Mouse (Mus musculus) MEL (cell line): ENCODE results near the gene Cbfa2t2.

Source experiments
- CTCF ChIP-seq, 3 experiments: IDR thresholded peaks in 2 of 3; conservative IDR thresholded peaks in 1 of 3; 2 replicates each; pipeline ENCODE4 v1.5.1; 2011 to 2012; ENCODE audit warnings: low read length in 3 of 3, low read depth in 2 of 3, mild to moderate bottlenecking in 2 of 3, improper control_type of control experiment in 1 of 3, inconsistent platforms in 1 of 3, mixed read lengths in 1 of 3, moderate library complexity in 1 of 3; ENCODE audit not compliant: control insufficient read depth in 1 of 3, insufficient read depth in 1 of 3, poor library complexity in 1 of 3, severe bottlenecking in 1 of 3
- EP300 ChIP-seq, 2 experiments: IDR thresholded peaks; 2 replicates each; pipeline ENCODE4 v1.6.1; 2011; ENCODE audit warnings: improper control_type of control experiment in 2 of 2, low read length in 2 of 2, low read depth in 1 of 2, mild to moderate bottlenecking in 1 of 2
- ETS1 ChIP-seq: IDR thresholded peaks from 2 replicates; pipeline ENCODE4 v1.6.1; 2012; ENCODE audit warnings: low read depth, mild to moderate bottlenecking, inconsistent platforms, low read length, improper control_type of control experiment, moderate library complexity
- GABPA ChIP-seq: IDR thresholded peaks from 2 replicates; pipeline ENCODE4 v1.6.1; 2012; ENCODE audit warnings: low read depth, mild to moderate bottlenecking, inconsistent platforms, low read length, improper control_type of control experiment, moderate library complexity
- GATA1 ChIP-seq: IDR thresholded peaks from 2 replicates; pipeline ENCODE4 v1.6.1; 2011; ENCODE audit warnings: low read depth, low read length, improper control_type of control experiment
- MXI1 ChIP-seq: IDR thresholded peaks from 2 replicates; pipeline ENCODE4 v1.6.1; 2011; ENCODE audit warnings: mild to moderate bottlenecking, low read depth, low read length, improper control_type of control experiment
- MYC ChIP-seq: IDR thresholded peaks from 2 replicates; pipeline ENCODE4 v1.6.1; 2011; ENCODE audit warnings: low read depth, mild to moderate bottlenecking, low read length, improper control_type of control experiment, moderate library complexity
- NRF1 ChIP-seq: IDR thresholded peaks from 2 replicates; pipeline ENCODE4 v1.6.1; 2014; ENCODE audit warnings: low read depth, mild to moderate bottlenecking, inconsistent platforms, low read length, improper control_type of control experiment, moderate library complexity; ENCODE audit not compliant: poor library complexity, insufficient read depth, severe bottlenecking
- POLR2A ChIP-seq, 2 experiments: IDR thresholded peaks; 2 replicates each; pipeline ENCODE4 v1.6.1; 2011 to 2012; ENCODE audit warnings: low read length in 2 of 2, mild to moderate bottlenecking in 2 of 2, control low read depth in 1 of 2, improper control_type of control experiment in 1 of 2, low read depth in 1 of 2, moderate library complexity in 1 of 2; ENCODE audit not compliant: control insufficient read depth in 1 of 2, insufficient read depth in 1 of 2, poor library complexity in 1 of 2
- RCOR1 ChIP-seq: IDR thresholded peaks from 2 replicates; pipeline ENCODE4 v1.6.1; 2012; ENCODE audit warnings: low read depth, mild to moderate bottlenecking, inconsistent platforms, low read length, improper control_type of control experiment
- USF1 ChIP-seq: IDR thresholded peaks from 2 replicates; pipeline ENCODE4 v1.6.1; 2014; ENCODE audit warnings: low read depth, mild to moderate bottlenecking, inconsistent platforms, low read length, improper control_type of control experiment, moderate library complexity
- ZNF384 ChIP-seq: IDR thresholded peaks from 2 replicates; pipeline ENCODE4 v1.6.1; 2012; ENCODE audit warnings: low read depth, mild to moderate bottlenecking, inconsistent platforms, low read length, improper control_type of control experiment

- no peak for TF ChIP-seq RCOR1
- TF ChIP-seq CTCF (IDR thresholded peaks at IDR 0.05 in 2 of 3, conservative IDR thresholded peaks at IDR 0.05 in 1 of 3; ENCODE audit: control insufficient read depth in 1 of 3, insufficient read depth in 1 of 3, low read depth in 2 of 3, low read length in 3 of 3, poor library complexity in 1 of 3, severe bottlenecking in 1 of 3): no peak
- no peak for TF ChIP-seq ETS1
- no peak for TF ChIP-seq EP300 (IDR thresholded peaks at IDR 0.05; ENCODE audit: low read depth in 1 of 2, low read length in 2 of 2)
- no peak for TF ChIP-seq POLR2A (IDR thresholded peaks at IDR 0.05; ENCODE audit: control insufficient read depth in 1 of 2, insufficient read depth in 1 of 2, low read depth in 1 of 2, low read length in 2 of 2, poor library complexity in 1 of 2)
- no peak for TF ChIP-seq USF1
- TF ChIP-seq MXI1: no peak
- no peak for TF ChIP-seq GATA1
- no peak for TF ChIP-seq NRF1
- no peak for TF ChIP-seq MYC
- TF ChIP-seq GABPA: no peak
- no peak for TF ChIP-seq ZNF384
Measured at GRCm38 (mm10) chr2:154538310-154538709, 102.0 kb downstream of the Cbfa2t2 start.
